Mouse (Mus musculus) fibroblast of lung, adult 2 months (primary cell): ENCODE results near the gene AL732309.1.
"Not testable (repeated sequence)": the region's sequence is repeated elsewhere in the genome, so short reads cannot be mapped to it uniquely, and the experiment has no call there.

Experiments used
- DNase-seq: peaks from one replicate; pipeline ENCODE4 v3.0.0-alpha.2; 2011; ENCODE audit warnings: low read depth

The AL732309.1 gene

DNA sequence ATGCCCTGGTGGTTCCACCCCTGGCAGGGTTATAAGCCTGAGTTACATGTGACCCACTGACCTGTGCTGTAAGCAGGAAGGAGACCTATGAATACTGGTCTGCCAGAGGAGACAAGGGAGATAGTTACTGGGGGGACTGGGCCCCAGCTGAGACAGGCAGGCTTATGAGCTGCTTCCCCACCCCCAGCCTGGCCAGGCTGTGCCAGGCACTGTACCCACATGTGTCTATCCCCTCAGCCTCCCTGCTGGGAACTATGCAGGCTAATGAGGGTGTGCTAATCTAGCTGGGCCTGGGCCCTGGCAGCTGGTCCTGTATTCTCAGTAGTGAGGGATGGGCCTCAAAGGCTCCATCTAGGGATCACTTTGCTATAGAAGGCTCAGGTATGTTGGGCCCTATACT is 20.6 kb upstream of the AL732309.1 start:
- DNase-seq = no peak

DNA sequence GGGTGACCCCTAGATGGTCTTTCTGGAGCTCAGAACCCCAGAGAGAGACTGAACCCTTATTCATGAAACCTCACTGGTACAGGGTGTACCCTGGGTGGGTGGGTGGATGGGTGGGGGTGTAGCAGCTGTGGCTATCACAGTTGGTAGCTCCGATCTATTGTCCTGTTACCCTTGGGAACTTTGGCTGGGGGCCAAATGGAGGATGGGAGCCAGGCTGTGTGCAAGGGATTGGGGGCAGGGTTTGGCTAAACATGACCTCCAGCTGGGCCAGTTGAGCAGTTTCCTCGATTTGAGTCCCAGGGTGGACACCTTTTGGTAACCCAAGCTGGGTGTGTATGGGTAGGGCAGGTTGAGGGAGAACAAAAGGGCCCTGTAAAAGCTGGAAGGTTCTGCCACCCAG is 20.1 kb upstream of the AL732309.1 start:
- no peak for DNase-seq

DNA sequence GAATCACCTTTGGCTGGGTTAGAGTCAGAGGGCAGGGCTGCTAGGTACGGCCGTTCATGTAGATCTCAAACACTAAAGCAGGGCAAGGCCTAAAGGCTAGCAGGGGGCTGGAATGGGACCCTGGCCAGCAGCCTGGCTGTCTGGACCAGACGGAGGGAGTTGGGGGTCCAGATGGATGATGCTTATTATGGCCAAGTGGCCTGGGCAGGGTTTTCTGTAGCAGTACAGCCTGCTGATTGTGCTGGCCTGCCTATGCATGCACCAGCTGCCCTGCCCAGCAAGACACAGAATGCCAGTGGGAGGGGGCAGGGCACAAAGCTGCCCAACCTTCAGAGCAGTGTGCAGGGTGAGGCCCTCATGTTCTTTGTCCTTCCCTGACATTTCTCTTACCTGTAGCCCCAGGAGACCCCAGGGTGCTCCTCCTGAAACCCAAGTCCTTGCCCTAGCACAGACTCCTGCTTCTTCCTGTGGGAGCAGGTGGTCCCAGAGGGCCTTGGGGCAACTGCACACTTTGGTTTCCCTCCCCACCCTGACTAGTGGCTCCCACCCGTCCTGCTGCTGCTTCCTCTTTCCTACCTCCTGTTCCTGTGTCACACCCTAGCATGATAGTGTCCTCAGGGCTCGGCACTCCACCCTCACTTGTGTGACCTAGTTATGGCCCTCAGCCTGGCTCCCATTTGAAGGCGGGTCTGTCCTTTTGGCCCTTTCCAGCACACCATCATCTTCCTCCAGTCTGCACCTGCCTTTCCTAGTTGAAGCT is 19.4 kb upstream of the AL732309.1 start:
- no peak for DNase-seq

DNA sequence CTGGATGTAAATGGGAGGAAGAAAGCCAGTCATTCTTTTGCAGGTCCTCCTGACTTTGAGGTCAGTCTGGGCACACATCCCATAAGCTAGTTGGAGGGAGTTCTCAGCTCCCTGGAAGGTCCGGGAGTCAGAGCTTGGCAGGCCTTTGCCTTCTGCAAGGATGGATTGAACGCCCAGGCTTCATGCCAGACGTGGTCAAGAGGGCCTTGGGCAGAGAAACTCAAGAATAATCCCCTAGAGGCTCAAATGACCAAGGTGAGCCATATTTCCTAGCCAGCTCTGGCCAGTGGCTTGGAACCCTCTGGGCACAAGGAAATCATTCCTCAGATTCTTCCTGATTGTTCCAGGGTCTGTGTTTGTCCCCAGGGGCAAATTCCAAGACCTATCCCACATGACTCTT is 18.2 kb upstream of the AL732309.1 start:
- peak; percentile 91 for DNase-seq

DNA sequence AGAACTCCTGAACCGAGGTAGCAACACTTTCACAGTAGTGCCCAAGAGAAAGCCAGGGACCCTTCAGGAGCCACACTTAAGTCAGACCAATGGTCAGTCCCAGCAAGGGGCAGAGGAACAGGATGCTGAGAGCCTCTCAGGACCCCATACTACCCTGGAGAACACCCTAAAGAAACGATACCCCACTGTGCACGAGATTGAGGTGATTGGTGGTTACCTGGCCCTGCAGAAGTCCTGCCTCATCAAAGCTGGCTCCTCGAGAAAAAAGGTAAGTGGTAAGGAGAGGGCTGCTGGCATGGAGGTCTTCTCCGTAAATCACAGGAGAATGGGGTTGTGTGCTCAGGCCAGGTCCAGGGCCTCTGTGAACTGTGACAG is 17.6 kb upstream of the AL732309.1 start:
- DNase-seq = no peak

DNA sequence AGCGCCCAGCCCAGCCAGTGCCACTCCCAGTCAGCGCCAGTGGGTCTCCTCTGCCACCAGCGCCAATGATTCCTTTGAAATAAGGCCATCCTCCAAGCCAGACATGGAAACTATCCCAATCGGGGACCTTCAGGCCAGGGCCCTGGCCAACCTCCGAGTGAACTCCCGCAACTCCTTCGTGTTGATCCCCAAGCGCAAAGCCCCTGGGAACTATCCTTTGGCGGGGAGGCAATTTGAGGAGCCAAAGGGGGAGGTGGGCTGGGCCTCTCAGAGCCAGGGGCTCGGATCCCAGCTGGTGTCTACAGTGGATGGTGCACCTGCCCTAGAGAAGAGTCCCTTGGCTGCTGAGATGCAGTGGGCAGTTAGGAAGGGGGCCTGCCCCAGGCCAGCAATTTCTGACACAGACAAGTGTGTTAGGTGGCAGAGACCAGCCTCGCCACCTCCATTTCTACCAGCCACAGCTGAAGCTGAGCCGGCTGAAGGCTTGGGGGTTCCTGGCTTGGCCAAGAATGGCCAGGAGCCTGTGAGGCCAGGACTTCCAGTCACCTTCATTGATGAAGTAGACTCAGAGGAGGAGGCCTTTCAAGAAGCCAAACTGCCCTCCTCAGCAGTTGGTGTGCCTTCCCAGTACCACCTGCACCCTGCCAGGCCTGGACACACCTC is 17.1 kb upstream of the AL732309.1 start:
- no peak for DNase-seq

DNA sequence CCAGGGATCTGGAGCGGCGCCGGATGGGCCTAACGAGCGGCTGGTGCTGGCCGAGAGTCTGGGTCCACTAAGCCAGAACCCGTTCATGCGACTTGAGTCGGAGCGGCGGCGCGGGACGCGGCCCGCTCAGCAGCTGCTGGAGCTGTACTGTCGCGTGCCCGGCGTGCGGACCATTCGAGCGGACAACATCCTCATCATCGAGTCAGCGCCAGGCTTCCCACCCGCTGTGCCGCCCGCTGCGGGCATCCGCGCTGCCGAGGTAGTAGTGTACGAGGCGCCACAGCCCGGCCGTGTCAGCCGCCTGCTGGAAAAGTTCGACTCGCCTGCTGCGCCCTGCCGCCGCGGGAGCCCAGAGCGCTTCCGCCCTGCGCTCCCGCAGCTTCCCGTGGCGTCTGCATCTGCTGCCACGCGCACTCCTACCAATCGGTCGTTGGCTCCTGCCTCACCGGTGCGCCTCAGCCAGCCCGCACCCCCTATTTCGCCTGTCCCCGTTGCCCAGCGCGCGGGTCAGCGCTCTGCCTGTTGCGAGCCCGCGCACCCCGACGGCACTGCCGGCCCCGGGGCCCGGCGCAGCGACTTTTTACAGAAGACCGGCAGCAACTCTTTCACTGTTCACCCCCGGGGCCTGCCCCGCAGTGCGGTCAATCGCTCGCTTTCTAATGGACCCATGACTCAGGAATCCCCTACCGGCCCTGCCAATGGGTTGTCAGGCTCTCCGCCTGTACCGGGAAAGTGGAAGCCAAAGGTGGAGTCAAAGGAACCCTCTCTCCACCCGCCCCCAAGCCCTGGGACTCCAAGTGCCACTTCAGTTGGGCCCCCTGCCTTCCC is 16.3 kb upstream of the AL732309.1 start:
- no peak for DNase-seq

DNA sequence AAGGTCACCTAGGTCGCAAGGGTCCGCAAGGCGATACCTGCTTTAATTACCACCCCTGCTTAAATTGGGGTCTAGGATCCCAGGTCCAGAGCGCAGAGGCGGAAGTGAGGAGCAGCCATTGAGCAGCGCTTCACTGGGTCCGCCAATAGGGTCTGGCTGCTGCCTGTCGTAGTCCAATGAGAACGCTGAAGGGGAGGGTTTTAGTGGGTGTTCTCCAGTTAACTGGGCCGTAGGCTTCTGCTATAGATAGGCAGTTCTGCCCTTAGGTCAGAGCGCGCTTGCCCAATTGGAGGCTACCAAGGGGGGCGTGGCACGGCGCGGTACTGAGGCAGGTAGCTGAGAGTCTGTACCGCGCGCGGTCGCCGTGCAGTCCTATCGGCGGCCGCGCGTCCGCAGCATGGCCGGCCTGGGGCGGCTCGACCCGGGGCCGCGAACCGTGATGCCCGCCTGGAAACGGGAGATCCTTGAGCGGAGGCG is 15.7 kb upstream of the AL732309.1 start, which contains the start of gene Tprn:
TSS of gene Tprn (plus strand) at position 328 of the 477 bp plus-strand sequence.
- DNase-seq = peak; percentile 94

DNA sequence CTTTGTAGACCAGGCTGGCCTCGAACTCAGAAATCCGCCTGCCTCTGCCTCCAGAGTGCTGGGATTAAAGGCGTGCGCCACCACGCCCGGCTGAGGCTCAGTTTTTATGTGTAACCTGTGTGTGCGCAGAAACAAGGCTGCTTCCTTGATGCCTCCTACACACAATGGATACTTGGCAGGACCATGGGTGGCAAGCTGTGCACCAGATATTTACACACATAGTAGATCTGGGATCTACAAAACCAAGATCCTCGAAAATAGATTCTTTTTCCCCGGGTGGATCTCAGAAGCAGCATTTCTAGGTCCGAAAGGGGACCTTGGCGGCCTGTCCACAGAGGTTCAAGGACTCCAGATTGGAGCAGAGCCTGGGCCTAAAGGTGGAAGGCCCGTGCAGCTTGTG is 15.2 kb upstream of the AL732309.1 start:
- no peak for DNase-seq

DNA sequence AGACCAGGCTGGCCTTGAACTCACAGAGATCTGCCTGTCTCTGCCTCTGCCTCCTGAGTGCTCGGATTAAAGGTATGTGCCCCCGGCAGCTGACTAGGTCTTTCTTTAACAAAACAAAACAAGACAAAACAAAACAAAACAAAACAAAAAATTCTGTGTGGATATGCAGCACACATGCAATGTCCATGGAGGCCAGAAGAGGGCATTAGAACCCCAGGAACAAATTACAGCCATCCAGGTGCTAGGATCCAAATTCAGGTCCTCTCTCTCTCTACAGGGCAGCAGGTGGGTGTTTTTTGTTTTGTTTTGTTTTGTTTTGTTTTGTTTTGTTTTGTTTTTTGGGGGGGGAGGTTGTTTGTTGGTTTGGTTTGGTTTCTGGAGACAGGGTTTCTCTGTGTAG is 12.2 kb upstream of the AL732309.1 start:
- no peak for DNase-seq

DNA sequence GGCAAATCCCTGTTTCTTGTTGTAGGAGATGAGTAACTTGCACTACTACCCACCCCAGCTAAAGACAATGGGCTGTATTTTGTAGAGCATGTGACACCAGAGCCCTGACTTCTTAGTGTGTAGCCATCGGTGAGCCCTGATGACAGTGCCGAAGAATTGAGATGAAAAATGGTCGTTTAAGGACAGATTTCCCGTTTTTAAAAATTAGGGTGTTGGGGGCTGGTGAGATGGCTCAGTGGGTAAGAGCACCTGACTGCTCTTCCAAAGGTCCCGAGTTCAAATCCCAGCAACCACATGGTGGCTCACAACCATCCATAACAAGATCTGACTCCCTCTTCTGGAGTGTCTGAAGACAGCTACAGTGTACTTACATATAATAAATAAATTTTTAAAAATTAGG is 10.6 kb upstream of the AL732309.1 start:
- DNase-seq = not testable (repeated sequence)

DNA sequence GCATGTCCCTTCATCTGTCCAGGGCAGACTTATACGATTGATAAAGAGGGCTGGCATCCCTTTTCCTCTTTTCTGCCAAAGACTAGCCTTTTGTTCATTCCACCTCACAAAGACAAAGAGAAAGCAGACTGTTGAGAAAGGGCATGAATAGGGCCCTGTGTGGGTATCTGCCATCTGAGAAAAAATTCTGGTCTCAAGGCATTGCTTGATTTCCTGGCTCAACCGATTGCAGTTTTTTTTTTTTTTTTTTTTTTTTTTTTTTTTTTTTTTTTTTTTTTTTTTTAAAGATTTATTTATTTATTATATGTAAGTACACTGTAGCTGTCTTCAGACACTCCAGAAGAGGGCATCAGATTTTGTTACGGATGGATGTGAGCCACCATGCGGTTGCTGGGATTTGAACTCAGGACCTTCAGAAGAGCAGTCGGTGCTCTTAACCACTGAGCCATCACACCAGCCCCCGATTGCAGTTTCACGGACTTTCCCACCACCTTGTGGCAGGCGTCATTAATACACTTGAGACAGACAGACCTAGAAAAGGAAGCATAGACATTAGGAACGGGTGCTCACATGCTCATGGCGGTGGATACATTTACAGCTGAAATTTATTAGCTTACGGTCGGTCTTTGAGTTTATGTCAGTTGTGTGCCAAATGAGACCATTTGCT is 9.9 kb upstream of the AL732309.1 start:
- not testable (repeated sequence) for DNase-seq

DNA sequence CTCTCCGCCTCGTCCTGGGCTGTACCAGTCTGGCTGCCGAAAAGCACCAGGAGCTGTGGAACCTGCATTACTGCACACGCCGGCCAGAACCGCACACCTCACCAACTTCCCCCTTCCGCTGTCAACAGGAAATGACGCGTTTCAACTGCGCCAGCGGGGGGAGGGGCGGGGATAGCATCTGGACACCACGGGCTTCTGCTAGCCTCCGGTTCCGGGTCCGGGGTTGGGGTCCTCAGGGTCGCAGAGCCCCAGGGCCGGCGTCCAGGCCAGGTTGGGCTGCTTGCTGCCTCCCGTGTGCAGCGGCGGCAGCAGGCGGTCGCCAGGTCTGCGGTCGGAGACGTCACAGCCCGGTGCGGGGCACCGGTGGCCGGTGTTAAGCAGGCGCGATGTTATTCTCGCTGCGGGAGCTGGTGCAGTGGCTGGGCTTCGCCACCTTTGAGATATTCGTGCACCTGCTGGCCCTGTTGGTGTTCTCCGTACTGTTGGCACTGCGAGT is 8.7 kb upstream of the AL732309.1 start, which contains the start of gene Tmem203:
TSS of gene Tmem203 (plus strand) at position 156 of the 496 bp plus-strand sequence.
- DNase-seq = peak; percentile 45

DNA sequence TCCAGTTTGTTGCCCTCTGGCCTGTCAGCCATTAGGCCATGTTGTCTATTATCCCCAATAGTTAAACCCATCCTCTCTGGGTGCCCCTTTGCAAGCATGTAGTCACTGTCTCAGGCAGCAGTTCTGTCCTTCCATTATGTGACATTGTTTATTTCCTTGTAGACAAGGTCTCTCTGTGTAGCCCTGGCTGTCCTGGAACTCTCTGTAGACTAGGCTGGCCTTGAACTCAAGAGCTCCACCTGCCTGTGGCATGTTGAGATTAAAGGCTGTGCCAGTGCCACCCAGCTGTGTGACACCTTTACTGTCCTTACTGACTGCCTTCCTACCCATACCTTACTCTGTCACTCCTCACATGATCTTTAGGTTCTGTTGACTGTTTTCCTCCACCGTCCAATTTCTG is 5.7 kb upstream of the AL732309.1 start:
- no peak for DNase-seq

DNA sequence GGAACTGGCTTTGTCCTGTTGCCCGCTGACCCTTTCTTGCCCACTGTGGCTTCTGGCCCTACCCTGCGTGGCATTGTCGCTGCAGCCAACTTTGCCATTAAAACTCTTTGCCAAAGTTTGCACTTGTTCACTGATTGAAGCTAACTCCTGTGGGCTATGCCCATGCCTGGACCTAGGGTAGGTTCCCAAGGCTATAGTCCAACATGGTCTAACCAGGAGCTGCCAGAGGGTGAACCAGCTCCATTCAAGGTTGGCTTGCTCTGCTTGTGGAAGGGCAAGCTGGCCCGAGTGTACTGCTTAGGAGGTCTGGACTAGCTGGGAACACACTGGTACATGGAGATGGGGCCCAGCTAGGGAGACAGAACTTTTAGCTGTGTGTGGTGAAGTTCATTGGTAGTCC is 2.5 kb downstream of the AL732309.1 start:
- no peak for DNase-seq

DNA sequence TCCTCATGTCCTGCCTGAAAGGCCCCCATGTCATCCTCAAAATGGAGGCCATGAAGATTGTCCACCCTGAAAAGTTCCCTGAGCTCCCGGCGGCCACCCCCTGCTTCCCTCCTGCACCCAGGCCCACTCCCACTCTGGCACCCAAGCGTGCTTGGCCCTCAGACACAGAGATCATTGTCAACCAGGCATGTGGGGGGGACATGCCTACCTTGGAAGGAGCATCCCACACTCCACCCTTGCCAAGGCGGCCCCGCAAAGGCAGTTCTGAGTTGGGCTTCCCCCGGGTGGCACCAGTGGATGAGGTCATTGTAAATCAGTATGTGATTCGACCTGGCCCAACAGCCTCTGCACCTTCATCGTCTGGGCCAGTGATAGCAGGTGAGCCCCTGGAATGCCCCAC is 3.3 kb downstream of the AL732309.1 start:
- DNase-seq = no peak

DNA sequence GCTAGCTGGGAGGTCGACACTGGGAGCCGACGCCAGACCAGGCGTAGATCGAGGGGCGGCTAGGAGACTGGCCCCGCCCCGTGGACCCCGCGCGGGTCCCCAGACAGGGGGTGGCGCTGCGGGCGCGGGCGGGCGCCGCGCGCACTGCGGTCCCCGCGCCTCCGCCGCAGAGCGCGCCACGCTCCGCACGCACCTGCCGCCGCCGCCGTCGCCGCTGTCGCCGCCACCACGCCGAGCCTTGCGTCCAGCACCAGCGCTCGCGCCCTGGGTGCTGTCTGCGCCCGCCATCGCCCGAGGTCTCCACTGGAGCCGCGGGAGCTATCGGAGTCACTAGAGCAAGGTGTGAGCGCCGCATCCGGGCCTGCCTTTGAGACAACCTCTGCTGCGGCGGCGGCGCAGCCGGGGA is 4.6 kb downstream of the AL732309.1 start, which contains the start of the genes Rnf208 and Cysrt1:
TSS of gene Rnf208 (plus strand) at position 155 of the 406 bp plus-strand sequence.
TSS of gene Cysrt1 (minus strand) at position 352 of the 406 bp plus-strand sequence.
- DNase-seq = no peak

DNA sequence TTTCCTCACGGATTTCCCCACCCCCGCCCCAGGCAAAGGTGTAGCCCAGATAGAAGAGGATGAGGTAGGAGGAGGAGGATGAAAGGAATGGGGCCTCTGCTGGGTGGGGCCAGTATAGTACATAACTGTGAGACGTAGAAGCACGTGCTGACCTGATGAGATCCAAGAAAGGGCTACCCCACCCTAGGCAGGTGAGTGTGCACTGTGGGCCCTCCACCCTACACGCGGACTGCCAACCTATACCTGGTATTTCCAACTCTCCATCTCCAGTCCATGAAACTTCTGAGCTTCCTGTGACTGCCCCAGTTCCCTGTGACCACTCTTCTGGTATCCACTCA is 5.3 kb downstream of the AL732309.1 start:
- DNase-seq = no peak

DNA sequence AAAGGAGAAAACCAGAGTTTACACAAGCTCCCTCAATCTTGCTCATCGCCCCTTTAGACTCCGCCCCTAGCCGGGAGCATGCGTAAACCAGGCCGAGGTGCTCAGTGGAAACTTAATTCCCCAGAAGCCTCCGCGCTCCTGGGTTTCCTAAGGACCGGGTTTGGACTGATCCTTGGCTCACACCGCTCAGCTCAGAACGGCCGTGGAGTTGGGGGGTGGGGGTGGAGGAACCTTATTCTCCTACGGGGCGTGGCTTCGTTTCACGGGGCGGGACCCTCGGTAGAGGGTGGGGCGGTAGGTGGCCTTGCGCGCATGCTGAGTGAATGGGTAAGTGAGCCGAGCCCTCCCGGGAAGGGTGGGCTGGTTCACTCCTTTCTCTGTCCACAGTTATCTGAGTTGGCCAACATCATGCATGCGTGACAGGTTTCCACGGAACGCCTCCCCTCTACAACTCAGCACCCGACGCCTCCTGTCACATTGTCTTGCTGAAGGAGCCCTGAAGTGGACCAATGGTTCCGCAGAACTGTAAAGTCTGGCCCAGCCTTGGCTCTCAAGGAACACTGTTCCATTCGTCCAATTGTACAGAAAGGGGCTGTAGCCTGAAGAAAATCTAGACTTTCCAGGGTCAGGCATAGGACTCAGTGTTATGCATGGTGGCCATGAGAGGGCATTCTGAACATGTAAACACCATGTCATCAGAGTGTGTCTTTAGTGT is 5.8 kb downstream of the AL732309.1 start:
- no peak for DNase-seq

DNA sequence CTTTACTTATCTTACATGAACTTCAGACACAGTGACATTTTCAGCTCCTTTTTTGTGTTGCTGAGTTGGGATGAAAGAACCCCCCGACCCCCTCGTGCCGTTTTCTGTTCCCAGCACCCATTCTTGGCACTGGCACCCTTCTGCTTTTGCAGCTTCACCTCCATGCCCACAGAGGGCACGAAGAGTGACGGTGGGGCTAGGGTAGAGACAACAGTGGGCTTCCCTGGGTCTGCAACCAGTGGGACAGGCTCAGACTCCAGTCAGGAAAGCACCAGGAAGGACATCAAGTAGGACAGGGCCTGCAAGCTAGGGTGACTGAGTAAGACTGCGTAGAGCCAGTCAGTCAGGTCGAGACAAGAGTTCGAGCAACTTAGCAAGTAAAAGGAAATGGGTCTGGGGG is 6.4 kb downstream of the AL732309.1 start:
- no peak for DNase-seq

DNA sequence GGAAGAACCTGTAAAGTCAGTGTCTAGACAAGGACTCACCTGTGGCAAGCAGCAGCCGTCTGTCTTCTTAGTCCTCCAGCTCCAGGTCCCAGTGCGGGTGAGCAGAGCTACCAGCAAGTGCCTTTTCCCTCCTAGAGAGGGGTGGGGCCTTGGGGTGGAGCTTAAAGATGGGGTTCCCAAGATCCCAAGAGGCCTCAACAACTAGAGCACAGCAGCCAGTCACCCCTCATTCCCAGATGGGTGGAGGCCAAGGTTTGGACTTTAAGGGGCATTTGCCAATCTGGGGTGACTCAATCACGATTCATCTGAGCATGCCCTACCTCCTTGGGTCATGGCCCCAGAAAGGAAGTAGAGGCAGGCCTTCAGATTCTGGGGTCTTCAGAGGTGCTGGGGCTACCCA is 6.9 kb downstream of the AL732309.1 start:
- no peak for DNase-seq
